Mouse (Mus musculus) c-Kit-positive CD71-positive TER-119-positive erythroid progenitor cells, embryonic 14.5 days (primary cell): ENCODE measurements around the gene Pax9.

Experiments
- DNase-seq: peaks from one replicate; pipeline ENCODE4 v3.0.0-alpha.2; 2013; ENCODE audit warnings: low spot score

Gene Pax9

GRCm38 (mm10) chr12:56691427-56692079, at the start of gene Pax9:
TSS of gene Pax9 (plus strand) at chr12:56691767.
- no peak for DNase-seq

GRCm38 (mm10) chr12:56669451-56670122, 22.0 kb upstream of the Pax9 start:
- no peak for DNase-seq

- no peak for DNase-seq
Measured at GRCm38 (mm10) chr12:56670795-56671194, 20.8 kb upstream of the Pax9 start.

- DNase-seq: no peak
Measured at GRCm38 (mm10) chr12:56674726-56675125, 16.8 kb upstream of the Pax9 start.

- DNase-seq: no peak
Measured at GRCm38 (mm10) chr12:56677620-56678019, 13.9 kb upstream of the Pax9 start.

GRCm38 (mm10) chr12:56681096-56681811, 10.3 kb upstream of the Pax9 start:
- DNase-seq: no peak

GRCm38 (mm10) chr12:56687640-56688481, 3.7 kb upstream of the Pax9 start:
- no peak for DNase-seq

GRCm38 (mm10) chr12:56688482-56688840, 3.1 kb upstream of the Pax9 start:
- no peak for DNase-seq

GRCm38 (mm10) chr12:56688920-56689319, 2.6 kb upstream of the Pax9 start:
- no peak for DNase-seq

- no peak for DNase-seq
Measured at GRCm38 (mm10) chr12:56689331-56689730, 2.2 kb upstream of the Pax9 start.

- DNase-seq: peak; percentile 21
Measured at GRCm38 (mm10) chr12:56689736-56690135, 1.8 kb upstream of the Pax9 start.

- DNase-seq: no peak
Measured at GRCm38 (mm10) chr12:56690366-56690765, 1.2 kb upstream of the Pax9 start.

GRCm38 (mm10) chr12:56691001-56691400, 566 bp upstream of the Pax9 start:
- no peak for DNase-seq

GRCm38 (mm10) chr12:56692536-56692935, 969 bp downstream of the Pax9 start:
- DNase-seq: no peak

- no peak for DNase-seq
Measured at GRCm38 (mm10) chr12:56693411-56694098, 2.0 kb downstream of the Pax9 start.

- DNase-seq: no peak
Measured at GRCm38 (mm10) chr12:56694361-56694760, 2.8 kb downstream of the Pax9 start.

GRCm38 (mm10) chr12:56694936-56695335, 3.4 kb downstream of the Pax9 start:
- no peak for DNase-seq

- peak; percentile 55 for DNase-seq
Measured at GRCm38 (mm10) chr12:56695358-56696173, 4.0 kb downstream of the Pax9 start.

GRCm38 (mm10) chr12:56696174-56697010, 4.8 kb downstream of the Pax9 start:
- no peak for DNase-seq
